Mouse (Mus musculus) lung, postnatal 36 days (tissue): ENCODE measurements around the gene Zfp456.
"Not testable (repeated sequence)": the region's sequence is repeated elsewhere in the genome, so short reads cannot be mapped to it uniquely, and the experiment has no call there.

Source experiments
- DNase-seq: peaks from one replicate; pipeline ENCODE4 v3.0.0; 2022; ENCODE audit warnings: mixed read lengths

Zfp456 gene

GRCm38 (mm10) chr13:67375050-67375911 is at the start of gene Zfp456, which contains the start of gene Gm28041:
Gene Zfp456 (minus strand): TSS chr13:67375810.
Gene Gm28041 (minus strand): TSS chr13:67375733.
- DNase-seq, result peak; percentile 92

GRCm38 (mm10) chr13:67422532-67422931 is 46.9 kb upstream of the Zfp456 start:
- DNase-seq, result not testable (repeated sequence)

GRCm38 (mm10) chr13:67421207-67421857 is 45.7 kb upstream of the Zfp456 start, which contains the start of gene Zfp459:
Gene Zfp459 (minus strand): TSS chr13:67421418.
- peak; percentile 75 for DNase-seq

GRCm38 (mm10) chr13:67420558-67421206 is 45.1 kb upstream of the Zfp456 start:
- no peak for DNase-seq

DNA sequence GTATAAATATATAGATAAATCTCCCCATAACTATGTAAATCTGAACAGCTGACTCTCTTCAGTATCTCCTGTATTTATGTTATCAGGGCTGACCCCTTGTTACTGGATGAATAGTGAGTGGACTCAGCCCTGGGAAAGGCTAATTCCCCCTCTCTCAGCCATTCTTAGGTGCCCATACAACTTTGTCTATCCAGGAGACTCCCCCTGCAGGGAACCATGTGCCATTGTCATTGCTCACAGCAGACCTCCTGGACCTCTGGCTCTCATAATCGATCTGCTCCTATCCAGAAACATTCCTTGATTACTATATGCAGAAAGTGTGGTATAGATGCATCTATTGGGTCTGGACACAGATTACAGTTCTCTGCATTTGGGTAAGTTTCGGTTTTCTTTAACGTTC is 41.2 kb upstream of the Zfp456 start:
- no peak for DNase-seq

- no peak for DNase-seq
Measured at GRCm38 (mm10) chr13:67415759-67416158, 40.1 kb upstream of the Zfp456 start.

GRCm38 (mm10) chr13:67413634-67414033 is 38.0 kb upstream of the Zfp456 start:
- DNase-seq, result not testable (repeated sequence)

DNA sequence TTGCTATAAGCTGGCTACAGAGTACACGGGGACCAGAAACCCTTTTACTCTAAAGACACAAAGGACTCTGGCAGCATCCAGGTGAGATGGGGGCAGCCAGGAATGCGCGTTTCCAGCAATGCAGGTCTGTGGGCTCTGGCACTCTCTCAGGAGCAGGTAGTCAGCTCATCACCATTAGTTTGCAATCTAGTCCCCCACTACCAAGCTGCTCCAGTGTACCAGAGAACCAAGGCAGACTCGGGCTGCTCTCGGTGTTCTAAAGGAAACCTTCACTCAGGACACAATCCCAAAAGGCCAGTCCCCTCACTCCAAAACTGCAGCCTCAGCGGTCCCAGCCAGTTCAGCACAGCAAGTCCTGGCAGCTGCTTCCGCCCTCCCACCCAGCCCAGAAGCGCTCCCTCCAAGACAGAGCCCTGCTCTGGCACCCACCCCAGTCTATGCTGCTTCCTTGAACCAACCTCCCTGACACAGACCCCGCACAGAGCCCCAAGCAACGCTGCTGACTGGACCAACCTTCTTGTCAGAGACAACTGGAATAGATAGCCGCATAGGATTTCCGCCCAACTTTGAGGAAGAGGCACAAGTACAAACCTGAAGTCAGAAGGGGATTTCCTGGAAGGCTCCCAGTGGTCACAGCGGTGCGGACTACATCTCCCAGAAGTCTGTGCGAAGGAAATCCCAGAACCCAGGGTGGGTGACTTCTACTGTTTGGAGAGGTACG is 23.7 kb upstream of the Zfp456 start, which contains the start of gene Zfp429:
Zfp429 (minus strand) TSS at position 637 of the 721 bp plus-strand sequence.
- DNase-seq, result peak; percentile 90

DNA sequence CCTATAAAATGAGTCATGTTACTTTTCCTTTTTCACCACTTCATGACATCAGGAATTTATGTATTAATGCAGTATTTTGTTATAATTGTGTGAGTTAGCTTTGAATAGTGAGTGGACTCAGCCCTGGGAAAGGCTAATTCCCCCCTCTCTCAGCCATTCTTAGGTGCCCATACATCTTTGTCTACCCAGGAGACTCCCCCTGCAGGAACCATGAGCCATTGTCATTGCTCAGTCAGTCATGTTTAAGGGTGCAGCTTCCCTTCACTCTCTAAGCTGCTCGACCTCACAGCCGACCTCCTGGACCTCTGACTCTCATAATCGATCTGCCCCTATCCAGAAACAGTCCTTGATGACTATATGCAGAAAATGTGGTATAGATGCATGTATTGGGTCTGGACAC is 645 bp upstream of the Zfp456 start:
- not testable (repeated sequence) for DNase-seq

DNA sequence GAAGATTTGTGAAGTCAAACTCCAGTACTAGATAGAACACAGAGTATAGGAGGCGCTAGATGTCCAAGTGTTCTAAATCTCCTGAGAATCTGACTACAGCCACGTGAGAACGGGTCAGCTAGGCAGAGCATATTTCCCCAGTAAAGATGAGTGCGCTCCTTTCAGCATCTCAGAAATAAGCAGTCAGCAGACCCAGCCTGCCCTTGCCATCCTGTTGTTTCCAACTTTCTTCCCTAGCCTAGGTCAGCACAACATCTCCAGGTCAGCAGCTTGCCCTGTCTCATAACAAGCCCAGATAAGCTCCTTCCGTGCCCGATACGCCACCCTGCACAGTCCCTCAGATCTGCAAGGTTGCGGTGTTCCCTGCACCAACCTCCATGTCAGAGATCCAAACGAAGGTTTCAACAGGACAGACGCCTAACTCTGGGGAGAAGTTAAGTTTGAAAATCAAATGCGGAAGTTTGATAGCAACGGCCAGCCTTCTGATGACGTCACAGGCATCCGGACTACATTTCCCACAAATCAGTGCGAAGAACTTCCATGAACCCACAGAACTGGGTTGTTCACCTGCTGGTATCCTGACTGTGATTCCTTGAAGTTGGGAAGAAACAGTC is 15.4 kb downstream of the Zfp456 start, which contains the start of the genes Gm28044 and Zfp953:
Gm28044 (minus strand) TSS at position 406 of the 614 bp plus-strand sequence.
Zfp953 (minus strand) TSS at position 475 of the 614 bp plus-strand sequence.
- peak; percentile 99 for DNase-seq

- DNase-seq, result no peak
Measured at GRCm38 (mm10) chr13:67351854-67352253, 23.8 kb downstream of the Zfp456 start.

DNA sequence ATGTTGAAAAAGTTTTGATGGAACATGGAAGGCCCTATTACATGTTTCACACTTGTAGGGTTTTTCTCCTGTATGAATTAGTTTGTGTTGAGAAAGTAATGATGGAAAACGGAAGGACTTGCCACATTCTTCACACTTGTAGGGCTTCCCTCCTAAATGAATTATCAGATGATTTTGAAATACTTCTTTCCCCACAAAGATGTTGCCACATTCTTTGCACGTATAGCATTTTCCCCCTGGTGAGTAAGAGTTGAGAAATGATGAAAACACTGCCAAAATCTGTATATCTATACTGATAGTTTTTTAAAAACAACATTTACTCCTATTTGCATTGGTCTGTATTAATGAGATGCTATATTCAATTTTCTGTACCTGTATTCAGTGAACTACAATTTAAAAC is 32.2 kb downstream of the Zfp456 start:
- no peak for DNase-seq

DNA sequence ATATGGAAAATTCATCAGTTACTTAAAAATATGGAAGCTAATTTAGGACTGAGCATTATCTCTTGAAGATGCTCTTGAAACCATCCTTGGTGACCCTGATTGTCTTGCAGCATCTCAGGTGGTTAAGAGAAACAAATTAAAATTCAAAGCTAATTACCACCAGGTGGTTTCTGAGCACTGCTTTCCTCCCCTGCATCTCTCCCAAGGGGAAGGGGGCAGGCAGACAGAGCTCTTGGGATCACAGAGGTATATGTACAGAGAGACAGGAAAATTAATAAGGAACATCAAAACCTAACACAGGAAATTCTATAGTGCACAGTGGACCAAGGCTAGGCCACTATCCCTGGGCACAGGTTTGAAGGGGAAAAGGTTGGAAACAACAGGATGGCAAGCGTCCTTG is 42.7 kb downstream of the Zfp456 start:
- no peak for DNase-seq

DNA sequence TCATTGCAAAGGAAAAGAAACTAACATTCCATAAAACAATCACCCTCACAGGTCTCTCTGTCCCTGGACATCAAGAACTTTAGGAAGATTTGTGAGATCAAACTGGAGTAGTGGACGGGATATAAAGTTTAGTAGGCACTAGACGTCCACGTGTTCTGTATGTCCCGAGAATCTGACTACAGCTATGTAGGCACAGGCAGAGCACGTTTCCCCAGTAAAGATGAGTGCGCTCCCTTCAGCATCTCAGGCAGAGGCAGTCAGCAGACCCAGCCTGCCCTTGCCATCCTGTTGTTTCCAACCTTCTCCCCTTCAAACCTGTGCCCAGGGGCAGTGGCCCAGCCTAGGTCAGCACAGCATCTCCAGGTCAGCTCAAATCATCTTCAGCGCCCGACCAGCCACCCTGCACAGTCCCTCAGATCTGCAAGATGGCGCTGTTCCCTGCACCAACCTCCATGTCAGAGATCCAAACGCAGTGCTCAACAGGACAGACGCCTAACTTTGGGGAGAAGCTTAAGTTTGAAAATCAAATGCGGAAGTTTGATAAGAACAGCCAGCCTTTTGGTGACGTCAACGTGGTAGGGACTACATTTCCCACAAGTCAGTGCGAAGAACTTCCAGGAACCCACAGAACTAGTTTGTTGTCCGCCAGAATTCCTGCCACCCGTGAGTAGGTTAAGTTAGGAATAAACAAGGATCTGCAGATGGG is 43.4 kb downstream of the Zfp456 start, which contains the start of gene Zfp595:
Zfp595 (minus strand) TSS at position 552 of the 706 bp plus-strand sequence.
- DNase-seq, result peak; percentile 97
